Mouse (Mus musculus): ENCODE measurements around the gene 3110040N11Rik.
A peak's percentile ranks its signal among the peaks of the same experiment; 100 is the strongest.
"Not testable (repeated sequence)": the region's sequence is repeated elsewhere in the genome, so short reads cannot be mapped to it uniquely, and the experiment has no call there.

The 3110040N11Rik gene

DNA sequence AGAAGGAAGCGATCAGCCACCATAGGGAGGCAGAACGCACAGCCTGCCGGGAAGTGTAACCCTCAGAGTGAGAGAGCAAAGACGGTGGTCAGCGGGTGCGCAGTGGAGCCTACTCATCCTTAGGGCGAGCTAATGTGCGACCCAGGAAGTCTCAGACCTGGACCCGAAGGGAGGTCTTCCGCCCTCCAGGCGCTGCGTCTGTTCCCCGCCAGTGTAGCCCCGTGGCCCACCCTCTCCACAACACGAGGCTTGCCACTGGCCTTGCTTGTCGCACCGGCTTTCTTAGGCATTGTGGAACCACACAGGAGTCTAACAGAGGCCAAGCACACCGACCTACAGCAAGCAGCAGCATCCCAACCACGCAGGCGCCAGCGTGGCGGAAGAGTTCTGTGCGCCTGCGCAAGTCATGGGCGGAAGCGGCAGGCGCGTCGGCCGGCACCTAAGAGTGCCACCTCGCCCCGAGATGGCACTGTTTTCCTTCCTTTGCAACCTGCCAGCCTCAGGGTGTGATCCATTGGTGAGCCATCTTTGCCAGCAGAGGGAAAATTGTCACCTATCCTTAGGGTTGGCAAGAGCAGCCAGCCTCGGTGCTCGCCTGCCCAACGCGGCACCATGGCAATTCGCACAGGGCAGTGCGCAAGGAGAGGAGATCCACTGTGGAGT, at the start of gene 3110040N11Rik:
Gene 3110040N11Rik (minus strand): TSS at position 384 of the 663 bp plus-strand sequence.
- Histone ChIP-seq H3K27me3 (ENCODE audit: insufficient read depth, low read length) (no peaks in the 10 kb centered on the region), H3K9me3 (ENCODE audit: low read length) (no peaks in the 10 kb centered on the region), H3K36me3 (ENCODE audit: insufficient read depth, low read length) (peaks cover 27% of the 10 kb centered on the region), H3K4me3 (replicated peaks; ENCODE audit: low read length) (peak within 1 kb of the TSS; percentile 89), H3K4me1 (replicated peaks; ENCODE audit: low read depth, low read length) (peaks cover 20% of the 10 kb centered on the region)
- TF ChIP-seq CTCF (conservative IDR thresholded peaks at IDR 0.05; ENCODE audit: low read length) (no peak), POU5F1 (IDR thresholded peaks at IDR 0.05; ENCODE audit: borderline replicate concordance, low read length) (no peak), NANOG (IDR thresholded peaks at IDR 0.05; ENCODE audit: borderline replicate concordance, low read length) (no peak)

DNA sequence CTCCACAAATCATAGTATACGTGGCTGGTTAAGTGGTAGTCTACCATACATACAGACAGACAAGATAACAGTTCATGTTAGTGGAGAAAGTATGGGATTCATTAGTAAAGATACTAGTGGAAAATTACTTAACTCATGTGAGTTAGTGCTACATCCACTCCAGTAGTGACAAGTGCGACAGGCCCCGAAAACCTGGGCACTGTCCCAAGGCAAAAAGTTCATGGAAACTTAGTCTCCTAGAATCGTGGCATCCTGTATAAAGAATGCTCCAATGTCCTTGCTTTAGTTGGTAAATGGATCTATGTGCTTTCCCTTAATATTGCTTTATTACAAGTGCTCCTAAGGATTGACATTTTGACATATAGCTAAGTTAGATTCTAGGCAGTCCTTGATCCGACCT, 48.5 kb upstream of the 3110040N11Rik start:
- not testable (repeated sequence) for H3K4me1 ChIP-seq (replicated peaks; ENCODE audit: low read depth, low read length); H3K4me3 ChIP-seq (replicated peaks; ENCODE audit: low read length); H3K27me3 ChIP-seq (ENCODE audit: insufficient read depth, low read length); H3K36me3 ChIP-seq (ENCODE audit: insufficient read depth, low read length)
- peaks cover 14% of the 10 kb centered on the region for H3K9me3 ChIP-seq (ENCODE audit: low read length)

DNA sequence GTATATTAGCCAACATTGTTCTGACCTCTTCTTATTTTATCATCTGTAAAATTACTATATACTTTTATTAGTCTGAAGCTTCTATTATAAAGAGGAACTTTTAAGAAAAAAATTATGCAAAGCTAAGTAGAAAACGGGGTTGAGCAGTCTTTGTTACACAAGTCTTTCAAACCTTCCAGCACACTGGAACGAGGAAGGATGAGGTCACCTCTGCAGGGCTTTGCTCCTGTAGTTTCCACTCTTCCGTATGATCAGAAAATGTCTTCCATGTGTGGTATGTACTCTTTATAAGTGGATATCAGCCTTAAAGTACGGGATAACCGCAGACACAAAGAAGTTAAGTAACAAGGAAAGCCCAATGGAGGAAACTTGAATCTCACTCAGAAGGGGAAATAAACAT, 46.2 kb upstream of the 3110040N11Rik start:
- TF ChIP-seq NANOG (IDR thresholded peaks at IDR 0.05; ENCODE audit: borderline replicate concordance, low read length) (no peak), CTCF (conservative IDR thresholded peaks at IDR 0.05; ENCODE audit: low read length) (no peak), POU5F1 (IDR thresholded peaks at IDR 0.05; ENCODE audit: borderline replicate concordance, low read length) (no peak)
- no peaks in the 10 kb centered on the region for H3K4me1 ChIP-seq (replicated peaks; ENCODE audit: low read depth, low read length)

DNA sequence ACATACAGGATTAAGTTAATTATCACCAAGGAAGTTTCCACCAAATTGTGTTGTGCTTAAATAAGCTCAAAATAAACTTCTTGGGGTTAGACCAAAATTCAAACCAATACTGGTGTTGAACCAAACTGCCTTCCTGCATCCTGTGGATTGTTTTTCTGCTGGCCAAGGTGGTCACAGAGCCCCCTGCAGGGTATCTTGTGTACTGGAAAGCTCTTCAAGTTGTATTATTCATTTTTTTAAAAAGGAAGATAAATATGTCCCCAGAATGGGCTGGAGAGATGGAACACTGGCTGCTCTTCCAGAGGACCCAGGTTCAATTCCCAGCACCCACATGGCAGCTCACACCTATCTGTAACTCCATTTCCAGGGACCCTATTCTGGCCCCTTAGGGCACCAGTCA, 45.6 kb upstream of the 3110040N11Rik start:
- Histone ChIP-seq H3K36me3 (ENCODE audit: insufficient read depth, low read length) (no peaks in the 10 kb centered on the region), H3K4me1 (replicated peaks; ENCODE audit: low read depth, low read length) (no peaks in the 10 kb centered on the region; the same call in 1 of the 2 replicates), H3K4me3 (replicated peaks; ENCODE audit: low read length) (no peak overlapping the region), H3K9me3 (ENCODE audit: low read length) (peaks cover 14% of the 10 kb centered on the region), H3K27me3 (ENCODE audit: insufficient read depth, low read length) (no peaks in the 10 kb centered on the region)
- TF ChIP-seq CTCF (conservative IDR thresholded peaks at IDR 0.05; ENCODE audit: low read length) (peak; percentile 26), POU5F1 (IDR thresholded peaks at IDR 0.05; ENCODE audit: borderline replicate concordance, low read length) (no peak), NANOG (IDR thresholded peaks at IDR 0.05; ENCODE audit: borderline replicate concordance, low read length) (no peak)

More for the DNA sequence above, 46.2 kb upstream of the 3110040N11Rik start:
- H3K27me3 ChIP-seq (ENCODE audit: insufficient read depth, low read length), result no peaks in the 10 kb centered on the region
- H3K36me3 ChIP-seq (ENCODE audit: insufficient read depth, low read length), result no peaks in the 10 kb centered on the region
- H3K4me3 ChIP-seq (replicated peaks; ENCODE audit: low read length), result no peak overlapping the region
- H3K9me3 ChIP-seq (ENCODE audit: low read length), result peaks cover 14% of the 10 kb centered on the region

DNA sequence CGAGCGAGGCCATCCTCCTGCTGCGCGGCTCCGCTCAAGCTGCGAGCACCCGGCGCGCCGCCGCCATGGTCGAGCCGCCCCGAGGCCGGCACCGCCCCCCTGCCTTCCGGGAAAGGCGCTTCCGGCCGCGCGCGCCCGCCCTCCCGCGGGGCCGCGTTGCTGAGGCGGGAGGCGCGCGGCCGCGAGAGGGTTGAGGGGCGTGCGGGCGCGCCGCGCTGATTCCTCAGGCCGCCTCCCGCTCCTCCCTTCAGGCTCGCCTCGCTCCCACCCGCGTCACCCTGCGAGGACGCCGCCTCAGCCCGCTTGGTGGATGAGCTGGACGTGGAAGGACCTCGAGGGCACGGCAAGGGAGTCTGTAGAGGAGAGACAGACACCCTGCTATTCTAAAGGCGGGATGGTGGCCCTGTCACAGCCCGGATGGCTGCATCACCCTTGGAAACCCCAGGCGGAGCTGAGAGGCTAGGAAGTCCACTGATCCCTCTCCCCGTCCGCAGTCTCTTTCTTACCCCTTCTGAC, 40.2 kb upstream of the 3110040N11Rik start, which contains the start of gene Btbd1:
Gene Btbd1 (minus strand): TSS at position 53 of the 516 bp plus-strand sequence.
- peak within 1 kb of the TSS; percentile 85 for H3K4me3 ChIP-seq (replicated peaks; ENCODE audit: low read length)
- TF ChIP-seq NANOG (IDR thresholded peaks at IDR 0.05; ENCODE audit: borderline replicate concordance, low read length) (no peak), POU5F1 (IDR thresholded peaks at IDR 0.05; ENCODE audit: borderline replicate concordance, low read length) (no peak), CTCF (conservative IDR thresholded peaks at IDR 0.05; ENCODE audit: low read length) (no peak)
- no peaks in the 10 kb centered on the region for H3K9me3 ChIP-seq (ENCODE audit: low read length)
- 0 out of 2 replicates have a peak, but pooled peaks cover 2% of the 10 kb centered on the region for H3K27me3 ChIP-seq (ENCODE audit: insufficient read depth, low read length)
- H3K4me1 ChIP-seq (replicated peaks; ENCODE audit: low read depth, low read length), result peaks cover 32% of the 10 kb centered on the region
- peaks cover 6% of the 10 kb centered on the region; the same call in 1 of the 2 replicates for H3K36me3 ChIP-seq (ENCODE audit: insufficient read depth, low read length)

DNA sequence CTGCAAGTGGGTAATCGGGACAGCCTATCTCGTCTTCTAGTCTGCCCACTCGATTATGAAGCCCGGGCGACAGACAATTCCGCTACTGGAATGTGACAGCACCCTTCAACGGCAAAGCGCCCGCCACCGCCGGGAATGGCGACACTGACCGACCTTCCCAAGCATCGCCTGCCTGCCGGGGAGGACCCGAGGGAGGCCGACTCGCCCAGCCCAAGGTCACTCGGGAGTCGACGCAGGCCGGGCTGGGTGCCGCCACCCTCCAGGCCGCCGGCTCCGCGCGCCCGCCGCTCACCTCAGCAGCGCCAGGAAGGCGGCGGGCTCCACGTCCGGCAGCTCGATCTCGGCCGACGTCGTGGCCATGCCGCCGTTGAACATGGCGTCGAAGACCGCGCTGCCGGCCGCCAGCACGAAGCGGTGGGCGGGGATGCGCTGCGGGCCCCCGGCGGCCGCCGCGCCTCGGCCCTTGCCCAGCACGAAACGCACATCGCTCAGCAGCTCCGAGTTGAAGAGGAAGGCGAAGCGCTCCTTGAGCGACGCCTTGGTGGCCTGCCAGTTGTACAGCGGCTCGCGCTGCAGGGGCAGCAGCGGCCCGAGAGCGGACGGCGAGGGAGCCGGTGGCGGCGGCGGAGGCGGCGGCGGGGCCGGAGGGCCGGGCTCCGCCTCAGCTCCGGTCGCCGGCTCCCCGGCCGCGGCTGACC, 39.6 kb upstream of the 3110040N11Rik start:
- H3K27me3 ChIP-seq (ENCODE audit: insufficient read depth, low read length), result 0 out of 2 replicates have a peak, but pooled peaks cover 2% of the 10 kb centered on the region
- TF ChIP-seq NANOG (IDR thresholded peaks at IDR 0.05; ENCODE audit: borderline replicate concordance, low read length) (no peak), CTCF (conservative IDR thresholded peaks at IDR 0.05; ENCODE audit: low read length) (no peak), POU5F1 (IDR thresholded peaks at IDR 0.05; ENCODE audit: borderline replicate concordance, low read length) (no peak)
- peaks cover 10% of the 10 kb centered on the region; the same call in 1 of the 2 replicates for H3K36me3 ChIP-seq (ENCODE audit: insufficient read depth, low read length)
- peak overlapping the region; percentile 85 for H3K4me3 ChIP-seq (replicated peaks; ENCODE audit: low read length)
- peaks cover 32% of the 10 kb centered on the region for H3K4me1 ChIP-seq (replicated peaks; ENCODE audit: low read depth, low read length)
- H3K9me3 ChIP-seq (ENCODE audit: low read length), result no peaks in the 10 kb centered on the region

DNA sequence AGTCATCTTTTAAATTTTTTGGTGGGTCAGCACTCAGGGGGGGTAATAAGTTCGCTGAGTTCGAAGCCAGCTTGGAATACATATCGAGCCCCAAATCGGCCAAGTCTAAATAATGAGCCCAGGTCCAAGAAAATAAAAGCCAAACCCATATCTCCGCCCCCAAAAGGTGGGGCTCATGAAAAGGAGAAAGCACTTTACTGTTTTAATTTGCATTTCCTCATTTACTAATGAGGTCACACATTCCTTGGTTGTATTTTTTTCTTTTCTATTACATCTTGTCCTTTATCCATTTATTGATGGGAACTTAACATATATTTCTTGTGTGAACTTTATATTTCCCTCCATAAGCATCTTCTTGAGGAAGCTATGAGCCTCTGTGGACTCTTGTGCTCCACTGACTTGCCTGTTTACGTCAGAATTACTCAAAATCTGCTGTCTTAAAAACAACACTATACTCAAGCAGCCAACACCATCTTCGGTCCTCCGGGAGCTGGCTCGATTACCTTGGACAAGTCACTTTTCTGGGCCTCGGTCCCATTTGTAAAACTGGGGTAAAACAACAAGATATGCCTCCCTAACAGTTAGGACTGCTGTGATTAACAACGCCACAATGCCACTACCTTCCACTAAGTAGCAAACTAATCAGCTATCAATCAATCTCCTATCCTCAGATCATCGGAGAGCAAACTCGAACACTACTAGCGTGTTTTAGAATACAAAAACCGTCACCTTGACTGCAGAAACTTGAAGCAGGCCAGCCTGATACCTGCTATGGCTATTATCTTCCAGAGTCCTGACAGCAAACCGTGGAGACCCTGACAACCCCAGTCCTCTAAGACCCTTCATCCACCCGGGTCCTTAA, 38.8 kb upstream of the 3110040N11Rik start:
- TF ChIP-seq POU5F1 (IDR thresholded peaks at IDR 0.05; ENCODE audit: borderline replicate concordance, low read length), result no peak
- no peak for TF ChIP-seq CTCF (conservative IDR thresholded peaks at IDR 0.05; ENCODE audit: low read length)
- TF ChIP-seq NANOG (IDR thresholded peaks at IDR 0.05; ENCODE audit: borderline replicate concordance, low read length), result no peak
- Histone ChIP-seq H3K9me3 (ENCODE audit: low read length) (no peaks in the 10 kb centered on the region), H3K36me3 (ENCODE audit: insufficient read depth, low read length) (peaks cover 10% of the 10 kb centered on the region; the same call in 1 of the 2 replicates), H3K4me3 (replicated peaks; ENCODE audit: low read length) (peak overlapping the region; percentile 85), H3K4me1 (replicated peaks; ENCODE audit: low read depth, low read length) (peaks cover 32% of the 10 kb centered on the region), H3K27me3 (ENCODE audit: insufficient read depth, low read length) (0 out of 2 replicates have a peak, but pooled peaks cover 2% of the 10 kb centered on the region)

DNA sequence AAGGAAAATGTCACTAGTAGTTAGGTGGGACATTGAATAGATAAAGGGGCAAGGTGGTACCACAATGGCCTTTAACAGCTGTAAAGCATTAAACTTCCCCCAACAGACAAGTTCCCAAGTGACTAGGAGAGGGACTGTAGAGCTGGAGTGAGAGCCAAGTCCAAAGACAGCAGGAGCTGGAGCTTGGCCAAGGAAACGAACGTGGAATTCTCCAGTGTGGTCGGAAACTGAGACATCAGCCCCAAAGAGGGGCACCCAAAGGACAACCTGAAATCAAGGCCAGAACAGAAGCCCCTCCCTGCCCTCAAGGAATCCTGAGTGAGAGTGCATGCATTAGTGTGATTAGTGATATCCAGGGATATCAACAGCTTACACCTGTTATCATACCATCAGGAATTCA, 36.1 kb upstream of the 3110040N11Rik start:
- H3K9me3 ChIP-seq (ENCODE audit: low read length), result no peaks in the 10 kb centered on the region
- TF ChIP-seq POU5F1 (IDR thresholded peaks at IDR 0.05; ENCODE audit: borderline replicate concordance, low read length) (no peak), CTCF (conservative IDR thresholded peaks at IDR 0.05; ENCODE audit: low read length) (no peak), NANOG (IDR thresholded peaks at IDR 0.05; ENCODE audit: borderline replicate concordance, low read length) (no peak)
- peaks cover 32% of the 10 kb centered on the region for H3K4me1 ChIP-seq (replicated peaks; ENCODE audit: low read depth, low read length)
- H3K36me3 ChIP-seq (ENCODE audit: insufficient read depth, low read length), result peaks cover 10% of the 10 kb centered on the region; the same call in 1 of the 2 replicates
- H3K27me3 ChIP-seq (ENCODE audit: insufficient read depth, low read length), result 0 out of 2 replicates have a peak, but pooled peaks cover 2% of the 10 kb centered on the region
- H3K4me3 ChIP-seq (replicated peaks; ENCODE audit: low read length), result no peak overlapping the region
